Mouse (Mus musculus) CH12.LX (cell line): ENCODE data around the gene Lrrc29. TPM values are rescaled to one million over a fixed set of nuclear protein-coding genes. Genes with fewer than 3 reads are reported as not detected.
A peak's percentile ranks its signal among the peaks of the same experiment; 100 is the strongest.

Source experiments
- DNase-seq: peaks from one replicate; pipeline ENCODE4 v3.0.0-alpha.2; 2013; ENCODE audit errors: extremely low read depth
- H3K27ac ChIP-seq: 2 replicates; pipeline ENCODE4 v1.5.1; 2012; ENCODE audit warnings: low read depth, mild to moderate bottlenecking, control low read depth, moderate library complexity; ENCODE audit not compliant: insufficient read depth
- H3K27me3 ChIP-seq: replicated peaks from 2 replicates; pipeline ENCODE3; 2012; ENCODE audit warnings: inconsistent platforms
- H3K36me3 ChIP-seq, 2 experiments: replicated peaks in 1 of 2; 2 replicates each; pipeline versions ENCODE3 to v1.6.1; 2012; ENCODE audit warnings: inconsistent platforms in 1 of 2, low read length in 1 of 2, mild to moderate bottlenecking in 1 of 2, mixed read lengths in 1 of 2, moderate library complexity in 1 of 2; ENCODE audit not compliant: control insufficient read depth in 1 of 2, insufficient read depth in 1 of 2
- H3K4me1 ChIP-seq, 2 experiments: 2 replicates each; pipeline ENCODE4 v1.6.1; 2012; ENCODE audit warnings: inconsistent platforms in 1 of 2, moderate library complexity in 1 of 2; ENCODE audit not compliant: insufficient read depth in 2 of 2, control insufficient read depth in 1 of 2
- H3K4me2 ChIP-seq: 2 replicates; pipeline ENCODE4 v1.6.1; 2012; ENCODE audit warnings: low read depth, mild to moderate bottlenecking, control low read depth; ENCODE audit not compliant: poor library complexity, insufficient read depth, severe bottlenecking
- H3K4me3 ChIP-seq, 3 experiments: fragments of 150-350 bp in 1 of 3; sonication (generic) in 1 of 3; replicated peaks in 1 of 3; 2 replicates each; pipeline versions ENCODE3 to v1.5.1; 2011 to 2012; ENCODE audit warnings: low read depth in 2 of 3, low read length in 2 of 3, mild to moderate bottlenecking in 2 of 3, moderate library complexity in 2 of 3, control low read depth in 1 of 3, improper control_type of control experiment in 1 of 3, inconsistent platforms in 1 of 3, mixed read lengths in 1 of 3; ENCODE audit not compliant: poor library complexity in 1 of 3
- H3K79me2 ChIP-seq: replicated peaks from 2 replicates; pipeline ENCODE4 v1.6.1; 2012; ENCODE audit warnings: mild to moderate bottlenecking, moderate library complexity; ENCODE audit not compliant: control insufficient read depth, poor library complexity, insufficient read depth, severe bottlenecking; ENCODE audit errors: extremely low read depth
- H3K9ac ChIP-seq: 2 replicates; pipeline ENCODE4 v1.6.1; 2012; ENCODE audit warnings: low read depth, mild to moderate bottlenecking, control low read depth, moderate library complexity; ENCODE audit not compliant: insufficient read depth
- H3K9me3 ChIP-seq: replicated peaks from 2 replicates; pipeline ENCODE3; 2012; ENCODE audit warnings: low read length, inconsistent platforms, mixed read lengths
- BHLHE40 ChIP-seq: IDR thresholded peaks from 2 replicates; pipeline ENCODE4 v1.6.1; 2011; ENCODE audit warnings: mild to moderate bottlenecking, low read depth, low read length, improper control_type of control experiment
- CHD1 ChIP-seq: IDR thresholded peaks from 2 replicates; pipeline ENCODE4 v1.6.1; 2012; ENCODE audit warnings: low read depth, low read length, improper control_type of control experiment, inconsistent platforms
- CTCF ChIP-seq, 2 experiments: IDR thresholded peaks in 1 of 2; conservative IDR thresholded peaks in 1 of 2; 2 replicates each; pipeline ENCODE4 v1.5.1; 2011 to 2012; ENCODE audit warnings: low read depth in 2 of 2, low read length in 2 of 2, improper control_type of control experiment in 1 of 2, inconsistent platforms in 1 of 2, mild to moderate bottlenecking in 1 of 2, moderate library complexity in 1 of 2
- EP300 ChIP-seq: IDR thresholded peaks from 2 replicates; pipeline ENCODE4 v1.6.1; 2011; ENCODE audit warnings: low read length, improper control_type of control experiment
- HCFC1 ChIP-seq: IDR thresholded peaks from 2 replicates; pipeline ENCODE4 v1.6.1; 2012; ENCODE audit warnings: low read depth, mild to moderate bottlenecking, inconsistent platforms, low read length, improper control_type of control experiment
- JUND ChIP-seq: conservative IDR thresholded peaks from 2 replicates; pipeline ENCODE4 v1.6.1; 2011; ENCODE audit warnings: low read depth, low read length, improper control_type of control experiment
- KAT2A ChIP-seq: IDR thresholded peaks from 2 replicates; pipeline ENCODE4 v1.6.1; 2012; ENCODE audit warnings: low read length, improper control_type of control experiment, inconsistent platforms; ENCODE audit not compliant: insufficient replicate concordance
- MAFK ChIP-seq: IDR thresholded peaks from 2 replicates; pipeline ENCODE4 v1.6.1; 2011; ENCODE audit warnings: low read length, improper control_type of control experiment; ENCODE audit not compliant: insufficient replicate concordance
- MAX ChIP-seq: IDR thresholded peaks from 2 replicates; pipeline ENCODE4 v1.6.1; 2011; ENCODE audit warnings: low read length, improper control_type of control experiment
- PAX5 ChIP-seq: IDR thresholded peaks from 2 replicates; pipeline ENCODE4 v1.6.1; 2012; ENCODE audit warnings: low read length, inconsistent platforms, mixed read lengths
- POLR2A ChIP-seq: IDR thresholded peaks from 2 replicates; pipeline ENCODE4 v1.6.1; 2011; ENCODE audit warnings: low read depth, mild to moderate bottlenecking, improper control_type of control experiment, low read length
- RAD21 ChIP-seq: IDR thresholded peaks from 2 replicates; pipeline ENCODE4 v1.6.1; 2011; ENCODE audit warnings: low read depth, mild to moderate bottlenecking, low read length, improper control_type of control experiment, moderate library complexity
- SIN3A ChIP-seq: IDR thresholded peaks from 2 replicates; pipeline ENCODE4 v1.6.1; 2012; ENCODE audit warnings: low read length, improper control_type of control experiment, inconsistent platforms
- SMC3 ChIP-seq: IDR thresholded peaks from 2 replicates; pipeline ENCODE4 v1.6.1; 2011; ENCODE audit warnings: low read depth, low read length, improper control_type of control experiment
- UBTF ChIP-seq: IDR thresholded peaks from 2 replicates; pipeline ENCODE4 v1.6.1; 2012; ENCODE audit warnings: low read depth, mild to moderate bottlenecking, inconsistent platforms, low read length, improper control_type of control experiment, moderate library complexity
- USF2 ChIP-seq: conservative IDR thresholded peaks from 2 replicates; pipeline ENCODE4 v1.6.1; 2011; ENCODE audit warnings: low read depth, low read length, improper control_type of control experiment
- ZNF384 ChIP-seq: IDR thresholded peaks from 2 replicates; pipeline ENCODE4 v1.6.1; 2012; ENCODE audit warnings: low read depth, low read length, improper control_type of control experiment, inconsistent platforms
- dilution Hi-C: fragments of 300-500 bp; cut with MboI; formaldehyde crosslinking; loops from 2 replicates; pipeline ENCODE4 v1.14.3; 2020; ENCODE audit warnings: low sequenced_read_pairs; ENCODE audit not compliant: extremely low pct_unique_long_range_greater_than_20kb, extremely low pct_ligation_motif_present
- in situ Hi-C: fragments of 300-500 bp; cut with MboI; formaldehyde crosslinking; loops from 3 replicates; pipeline ENCODE4 v1.14.3; 2019; ENCODE audit warnings: low sequenced_read_pairs, low pct_ligation_motif_present, low pct_unique_long_range_greater_than_20kb, mixed read lengths
- polyA plus RNA-seq: library from polyadenylated mRNA; unstranded; fragments of >175 nt; gene quantifications from 2 replicates; pipeline ENCODE4 v1.2.1, GENCODE M21; 2012; ENCODE audit warnings: low read depth; ENCODE audit not compliant: insufficient read length
- total RNA-seq, 2 experiments: library from RNA; depleted of rRNA; stranded (reverse); fragments of 300-350 nt in 1 of 2; fragments of >200 nt in 1 of 2; gene quantifications; 2 replicates each; pipeline ENCODE4 v1.2.3; 2012 to 2014

The Lrrc29 gene
- total and polyA plus RNA-seq, 3 experiments, result 1.4 to 1.8 (median 1.7) TPM

DNA sequence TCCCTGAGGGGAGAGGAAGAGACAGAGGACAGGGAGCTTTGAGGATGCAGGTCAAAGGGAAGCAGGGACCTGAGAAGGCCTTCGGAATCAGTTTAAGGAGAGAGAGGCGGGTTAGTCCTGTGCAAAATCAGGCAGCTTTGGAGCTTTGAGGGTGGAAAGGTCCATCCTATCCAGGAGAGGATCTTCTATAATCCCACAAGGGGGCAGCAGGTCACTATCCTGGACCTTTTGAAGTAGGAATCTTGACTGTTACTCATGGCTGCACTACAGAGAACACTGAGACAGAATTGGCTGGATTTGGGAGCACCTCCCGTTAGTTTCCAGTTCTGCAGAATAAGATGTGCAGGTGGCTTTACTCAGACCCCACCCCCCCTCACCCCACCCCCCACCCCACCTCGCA, 33.6 kb upstream of the Lrrc29 start:
- no peak overlapping the region for H3K4me3 ChIP-seq
- no peak overlapping the region for H3K4me2 ChIP-seq
- no peaks in the 10 kb centered on the region for H3K9me3 ChIP-seq
- peak; percentile 31 for DNase-seq
- in situ Hi-C loops (loop anchor here (10.0 kb wide), 1 partner anchor 115 kb away; the partner anchor contains the start of gene Tppp3), dilution Hi-C loops (no loop called here)
- peaks cover 2 to 31% of the 10 kb centered on the region in 2 experiments for H3K36me3 ChIP-seq
- H3K27me3 ChIP-seq, result no peaks in the 10 kb centered on the region
- H3K4me1 ChIP-seq, result peaks cover 9 to 15% of the 10 kb centered on the region in 2 experiments
- H3K27ac ChIP-seq, result no peak overlapping the region
- H3K79me2 ChIP-seq, result no peaks in the 10 kb centered on the region
- no peak overlapping the region for H3K9ac ChIP-seq
- TF ChIP-seq CHD1 (no peak), CTCF (conservative IDR thresholded peaks at IDR 0.05 in 1 of 2, IDR thresholded peaks at IDR 0.05 in 1 of 2; ENCODE audit: low read depth in 2 of 2, low read length in 2 of 2) (peak in 1 of 2 experiments; percentile 60; a peak in 2 of 4 replicates), JUND (no peak), RAD21 (peak; percentile 54), PAX5 (no peak), MAX (no peak), SMC3 (peak; percentile 50), POLR2A (no peak), ZNF384 (no peak)

DNA sequence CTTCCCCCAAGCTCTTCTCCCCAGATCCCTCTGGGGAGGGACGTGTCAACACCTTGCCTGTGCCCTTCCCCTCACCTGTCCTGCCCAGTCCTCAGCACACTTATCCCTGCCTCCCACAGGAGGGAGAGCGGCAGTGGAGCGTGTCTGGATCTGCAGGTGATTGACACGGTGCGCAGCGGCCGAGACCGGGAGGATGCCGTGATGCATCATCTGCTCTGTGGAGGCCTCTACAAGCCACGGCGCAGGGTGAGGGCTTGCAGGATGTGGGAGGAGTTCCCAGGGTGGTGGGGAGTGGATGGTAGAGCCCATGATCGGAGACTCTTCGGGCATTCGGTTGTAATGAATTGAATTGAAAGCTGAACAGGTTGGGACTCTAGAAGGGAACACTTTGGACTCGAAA, 33.1 kb upstream of the Lrrc29 start:
- no peak overlapping the region for H3K4me2 ChIP-seq
- H3K36me3 ChIP-seq, result peaks cover 2 to 27% of the 10 kb centered on the region in 2 experiments
- H3K27ac ChIP-seq, result no peak overlapping the region
- TF ChIP-seq CHD1 (no peak), KAT2A (no peak), SIN3A (no peak)
- DNase-seq, result no peak
- H3K4me1 ChIP-seq, result peaks cover 9 to 18% of the 10 kb centered on the region in 2 experiments
- H3K9ac ChIP-seq, result no peak overlapping the region
- H3K27me3 ChIP-seq, result no peaks in the 10 kb centered on the region
- H3K79me2 ChIP-seq, result no peaks in the 10 kb centered on the region
- no peak overlapping the region for H3K4me3 ChIP-seq
- in situ Hi-C loops, result no loop called here
- dilution Hi-C loops, result no loop called here
- no peaks in the 10 kb centered on the region for H3K9me3 ChIP-seq

DNA sequence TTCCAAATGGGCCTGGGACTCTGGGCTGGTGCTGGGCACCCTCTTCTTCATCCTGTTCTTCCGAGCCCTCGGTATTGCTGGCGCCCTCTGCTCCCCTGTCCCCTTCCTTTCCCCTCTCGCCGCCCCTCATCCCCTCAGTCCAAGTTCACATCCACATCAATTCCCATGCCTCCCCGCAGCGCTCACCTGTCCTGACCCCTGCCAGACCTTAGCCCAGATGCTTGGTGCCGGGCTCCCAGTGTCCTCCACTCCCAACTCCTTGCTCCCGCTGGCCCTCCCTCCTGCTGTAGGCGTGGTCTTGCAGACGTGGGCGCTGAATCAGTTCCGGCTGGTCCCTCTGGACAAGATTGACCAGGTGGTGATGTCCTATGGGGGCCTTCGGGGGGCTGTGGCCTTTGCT, 30.6 kb upstream of the Lrrc29 start:
- H3K4me3 ChIP-seq, result no peak overlapping the region
- TF ChIP-seq BHLHE40, result no peak
- no peak for TF ChIP-seq CHD1
- no peak for TF ChIP-seq EP300
- TF ChIP-seq POLR2A, result no peak
- no peak for TF ChIP-seq MAFK
- TF ChIP-seq HCFC1, result no peak
- TF ChIP-seq USF2, result no peak
- no peak for TF ChIP-seq CTCF (conservative IDR thresholded peaks at IDR 0.05 in 1 of 2, IDR thresholded peaks at IDR 0.05 in 1 of 2; ENCODE audit: low read depth in 2 of 2, low read length in 2 of 2)
- no peak for TF ChIP-seq PAX5
- no peak for TF ChIP-seq UBTF
- TF ChIP-seq, all 38 proteins: peak for 0
- Histone ChIP-seq H3K27me3 (no peaks in the 10 kb centered on the region), H3K36me3 (peaks cover 2 to 23% of the 10 kb centered on the region in 2 experiments), H3K9ac (no peak overlapping the region), H3K79me2 (no peaks in the 10 kb centered on the region), H3K4me2 (no peak overlapping the region), H3K4me1 (peaks cover 9 to 18% of the 10 kb centered on the region in 2 experiments), H3K9me3 (no peaks in the 10 kb centered on the region), H3K27ac (no peak overlapping the region)
- dilution Hi-C loops, result no loop called here
- in situ Hi-C loops, result no loop called here
- no peak for DNase-seq
